Mouse (Mus musculus): ENCODE results near the gene Rnaseh2a. TPM values are rescaled to one million over a fixed set of nuclear protein-coding genes. Genes with fewer than 3 reads are reported as not detected.

Rnaseh2a gene
- total and polyA plus RNA-seq, 3 experiments, result 71.6 to 115 (median 83.1) TPM

GRCm38 (mm10) chr8:84965731-84966291 is 3.8 kb downstream of the Rnaseh2a start (continued):
- TF ChIP-seq IRF4 (IDR thresholded peaks at IDR 0.05; ENCODE audit: low read depth, low read length), result peak; percentile 40; the same call in 1 of the 2 replicates
- peak; percentile 34; the same call in 1 of the 2 replicates for TF ChIP-seq ZMIZ1 (IDR thresholded peaks at IDR 0.05; ENCODE audit: low read depth, low read length)
- TF ChIP-seq E2F4 (IDR thresholded peaks at IDR 0.05; ENCODE audit: insufficient replicate concordance, low read depth, low read length), result peak; percentile 65; the same call in 1 of the 2 replicates
- TF ChIP-seq GABPA (IDR thresholded peaks at IDR 0.05; ENCODE audit: insufficient replicate concordance, low read depth, low read length), result no peak; the same call in 1 of the 2 replicates
- no peak for TF ChIP-seq MEF2A (IDR thresholded peaks at IDR 0.05; ENCODE audit: borderline replicate concordance, low read depth, low read length)
- peak; percentile 16; the same call in 1 of the 2 replicates for TF ChIP-seq ETS1 (conservative IDR thresholded peaks at IDR 0.05; ENCODE audit: low read depth, low read length)
- TF ChIP-seq UBTF (IDR thresholded peaks at IDR 0.05; ENCODE audit: low read depth, low read length), result no peak
- peak; percentile 84; the same call in 1 of the 2 replicates for TF ChIP-seq KAT2A (IDR thresholded peaks at IDR 0.05; ENCODE audit: insufficient replicate concordance, low read length)
- peak; percentile 85 for TF ChIP-seq MAX (IDR thresholded peaks at IDR 0.05; ENCODE audit: low read length)
- TF ChIP-seq CHD2 (IDR thresholded peaks at IDR 0.05; ENCODE audit: low read length), result no peak; the same call in 1 of the 2 replicates
- TF ChIP-seq ZKSCAN1 (IDR thresholded peaks at IDR 0.05; ENCODE audit: borderline replicate concordance, low read depth, low read length), result no peak
- TF ChIP-seq TCF12 (IDR thresholded peaks at IDR 0.05; ENCODE audit: low read depth, low read length), result peak; percentile 54; the same call in 1 of the 2 replicates
- 0 out of 2 replicates have a peak, but pooled peaks have one; percentile 82 for TF ChIP-seq MYC (IDR thresholded peaks at IDR 0.05; ENCODE audit: low read depth, low read length)
- TF ChIP-seq NELFE (IDR thresholded peaks at IDR 0.05; ENCODE audit: low read depth, low read length), result peak; percentile 64
- peak; percentile 81 for TF ChIP-seq POLR2A (IDR thresholded peaks at IDR 0.05; ENCODE audit: low read depth, low read length)
- TF ChIP-seq USF1 (IDR thresholded peaks at IDR 0.05; ENCODE audit: low read depth, low read length), result no peak
- no peak for TF ChIP-seq CTCF (conservative IDR thresholded peaks at IDR 0.05 in 1 of 2, IDR thresholded peaks at IDR 0.05 in 1 of 2; ENCODE audit: low read depth in 2 of 2, low read length in 2 of 2)
- peak; percentile 69 for TF ChIP-seq TBP (conservative IDR thresholded peaks at IDR 0.05; ENCODE audit: low read depth, low read length)
- no peak for TF ChIP-seq EP300 (IDR thresholded peaks at IDR 0.05; ENCODE audit: low read length)

- peaks cover 24 to 47% of the 10 kb centered on the region in 2 experiments for H3K36me3 ChIP-seq (replicated peaks in 1 of 2; ENCODE audit: control insufficient read depth in 1 of 2, insufficient read depth in 1 of 2, low read length in 1 of 2)
These were observed 5.6 kb downstream of the Rnaseh2a start for GRCm38 (mm10) chr8:84963952-84964351.

More at GRCm38 (mm10) chr8:84963952-84964351, 5.6 kb downstream of the Rnaseh2a start:
- in situ Hi-C loops (cut with MboI; ENCODE audit: low pct_ligation_motif_present, low pct_unique_long_range_greater_than_20kb, low sequenced_read_pairs) (no loop called here), dilution Hi-C loops (cut with MboI; ENCODE audit: extremely low pct_ligation_motif_present, extremely low pct_unique_long_range_greater_than_20kb, low sequenced_read_pairs) (no loop called here)
- Histone ChIP-seq H3K9me3 (replicated peaks; ENCODE audit: low read length) (no peaks in the 10 kb centered on the region), H3K79me2 (replicated peaks; ENCODE audit: control insufficient read depth, extremely low read depth, insufficient read depth, poor library complexity, severe bottlenecking) (peaks cover 3% of the 10 kb centered on the region), H3K27ac (ENCODE audit: insufficient read depth, low read depth) (no peak overlapping the region), H3K27me3 (replicated peaks) (no peaks in the 10 kb centered on the region), H3K4me2 (ENCODE audit: insufficient read depth, low read depth, poor library complexity, severe bottlenecking) (no peak overlapping the region), H3K9ac (ENCODE audit: insufficient read depth, low read depth) (no peak overlapping the region), H3K4me1 (ENCODE audit: control insufficient read depth in 1 of 2, insufficient read depth in 2 of 2) (peaks cover 12 to 39% of the 10 kb centered on the region in 2 experiments), H3K4me3 (replicated peaks in 1 of 3; ENCODE audit: low read depth in 2 of 3, low read length in 2 of 3, poor library complexity in 1 of 3) (no peak overlapping the region)
- DNase-seq (ENCODE audit: extremely low read depth), result no peak
- TF ChIP-seq TCF12 (IDR thresholded peaks at IDR 0.05; ENCODE audit: low read depth, low read length) (no peak), MYC (IDR thresholded peaks at IDR 0.05; ENCODE audit: low read depth, low read length) (peak; percentile 54; the same call in 1 of the 2 replicates), CTCF (conservative IDR thresholded peaks at IDR 0.05 in 1 of 2, IDR thresholded peaks at IDR 0.05 in 1 of 2; ENCODE audit: low read depth in 2 of 2, low read length in 2 of 2) (peak; percentile 10 to 50; a peak in 2 of 4 replicates), POLR2AphosphoS2 (IDR thresholded peaks at IDR 0.05; ENCODE audit: low read depth, low read length) (no peak)

All from CH12.LX (cell line).